Mouse (Mus musculus) skeletal muscle tissue, adult 2 months (tissue): ENCODE results near the gene Gm16253.
"Not testable (repeated sequence)": the region's sequence is repeated elsewhere in the genome, so short reads cannot be mapped to it uniquely, and the experiment has no call there.

Source experiments
- DNase-seq: peaks from one replicate; pipeline ENCODE4 v3.0.0-alpha.2; 2012; ENCODE audit warnings: low read depth, low spot score

Gm16253 gene

DNA sequence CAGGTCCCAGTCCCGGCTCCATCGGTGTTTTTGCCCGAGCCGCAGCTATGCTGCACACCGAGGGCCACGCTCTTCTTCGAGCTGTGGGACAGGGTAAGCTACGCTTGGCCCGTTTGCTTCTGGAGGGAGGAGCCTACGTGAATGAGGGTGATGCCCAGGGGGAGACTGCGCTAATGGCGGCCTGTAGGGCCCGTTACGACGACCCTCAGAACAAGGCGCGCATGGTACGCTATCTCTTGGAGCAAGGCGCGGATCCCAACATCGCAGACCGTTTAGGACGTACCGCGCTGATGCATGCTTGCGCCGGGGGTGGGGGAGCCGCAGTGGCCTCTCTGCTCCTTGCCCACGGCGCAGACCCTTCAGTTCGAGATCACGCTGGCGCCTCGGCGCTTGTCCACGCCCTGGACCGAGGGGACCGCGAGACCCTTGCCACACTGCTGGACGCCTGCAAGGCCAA is 20.7 kb downstream of the Gm16253 start:
- no peak for DNase-seq

DNA sequence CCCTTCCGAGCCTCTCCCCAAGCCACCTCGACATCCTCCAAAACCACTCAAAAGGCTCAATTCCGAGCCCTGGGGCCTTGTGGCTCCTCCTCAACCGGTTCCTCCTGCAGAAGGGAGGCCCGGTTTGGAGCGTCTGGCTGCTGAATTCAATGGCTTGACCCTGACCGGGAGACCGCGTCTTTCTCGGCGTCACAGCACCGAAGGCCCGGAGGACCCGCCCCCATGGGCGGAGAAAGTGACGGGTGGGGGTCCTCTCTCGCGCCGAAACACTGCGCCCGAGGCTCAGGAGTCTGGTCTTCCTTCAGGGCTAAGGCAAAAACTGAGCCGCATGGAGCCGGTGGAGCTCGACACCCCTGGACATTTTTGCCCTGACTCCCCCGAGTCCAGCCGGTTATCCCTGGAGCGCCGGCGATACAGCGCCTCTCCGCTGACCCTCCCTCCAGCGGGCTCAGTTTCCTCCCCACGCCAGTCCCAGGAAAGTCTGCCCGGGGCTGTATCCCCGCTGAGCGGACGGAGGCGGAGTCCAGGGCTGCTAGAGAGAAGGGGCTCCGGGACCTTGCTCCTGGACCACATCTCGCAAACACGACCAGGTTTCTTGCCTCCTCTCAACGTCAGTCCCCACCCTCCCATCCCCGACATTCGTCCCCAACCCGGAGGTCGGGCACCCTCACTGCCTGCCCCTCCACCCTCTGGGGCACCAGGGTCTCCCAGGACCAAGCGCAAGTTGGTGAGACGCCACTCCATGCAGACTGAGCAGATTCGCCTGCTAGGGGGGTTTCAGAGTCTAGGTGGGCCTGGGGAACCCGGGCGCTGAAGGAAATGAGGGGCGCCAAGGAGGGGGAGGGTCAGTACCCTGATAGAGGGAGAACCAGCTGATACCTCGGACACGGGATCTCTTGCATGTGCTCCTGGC is 21.6 kb downstream of the Gm16253 start:
- DNase-seq = no peak

DNA sequence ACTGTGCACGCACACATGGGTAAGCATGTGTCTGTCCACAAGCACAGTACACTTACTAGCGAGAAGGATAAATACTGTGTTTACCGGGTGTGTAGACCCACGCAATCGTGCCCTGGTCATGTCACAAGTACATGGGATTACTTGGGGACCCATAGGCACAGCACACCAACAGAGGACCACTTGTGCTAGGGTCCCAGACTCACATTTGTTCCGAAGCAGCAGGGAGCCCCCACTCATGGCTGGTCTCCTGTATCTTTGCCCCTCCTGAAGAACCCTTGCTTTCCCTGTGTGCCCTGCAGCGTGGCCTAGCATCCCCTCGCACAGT is 22.2 kb downstream of the Gm16253 start:
- no peak for DNase-seq

DNA sequence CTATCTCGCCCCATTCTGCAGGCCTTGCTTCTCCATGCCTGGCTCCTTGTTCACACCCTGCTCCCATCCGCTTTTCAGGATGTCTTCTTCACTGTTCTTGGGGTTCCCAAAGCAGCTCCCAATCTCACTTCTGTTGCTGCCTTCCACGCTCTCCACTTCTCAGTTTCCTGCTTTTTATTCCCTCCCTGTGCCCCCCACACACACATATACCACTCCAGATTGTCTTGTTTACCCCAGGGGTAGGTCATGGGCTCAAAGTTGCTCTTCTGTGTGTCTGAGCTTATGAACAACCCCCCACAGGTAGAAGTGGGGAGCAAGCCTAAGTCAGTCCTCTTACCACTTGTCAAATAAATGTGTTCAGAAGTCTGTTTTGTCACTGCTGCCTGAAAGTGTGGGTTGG is 22.6 kb downstream of the Gm16253 start:
- no peak for DNase-seq

DNA sequence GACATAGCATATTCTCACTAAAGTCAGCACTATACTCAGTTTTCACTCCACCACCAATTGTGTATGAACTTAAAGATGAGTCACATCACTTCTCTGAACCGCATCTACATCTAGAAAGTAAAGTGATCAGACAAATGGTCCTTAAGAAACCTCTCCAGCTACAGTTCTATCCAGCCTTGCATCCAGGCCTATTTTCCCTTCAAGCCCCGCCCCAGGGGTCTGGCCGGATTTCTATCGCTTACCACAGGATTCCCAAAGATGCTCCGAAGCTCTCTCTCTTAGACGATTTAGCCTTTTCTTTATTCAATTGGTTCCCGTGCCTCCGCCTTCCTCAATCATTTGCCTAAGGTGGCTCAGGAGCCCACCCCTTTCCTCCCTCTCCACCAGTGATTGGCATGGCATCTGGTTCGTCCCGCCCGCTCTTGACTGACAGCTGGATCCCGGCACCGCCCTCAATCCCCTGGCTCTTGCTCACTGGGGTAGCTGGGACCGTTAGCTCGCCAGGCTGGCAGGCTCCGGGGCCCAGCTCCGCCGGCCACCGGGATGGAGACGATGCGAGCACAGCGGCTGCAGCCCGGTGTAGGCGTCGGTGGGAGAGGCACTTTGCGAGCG is 24.0 kb downstream of the Gm16253 start, which contains the start of gene Lix1l:
Gene Lix1l (plus strand): TSS at position 511 of the 612 bp plus-strand sequence.
- peak; percentile 92 for DNase-seq

DNA sequence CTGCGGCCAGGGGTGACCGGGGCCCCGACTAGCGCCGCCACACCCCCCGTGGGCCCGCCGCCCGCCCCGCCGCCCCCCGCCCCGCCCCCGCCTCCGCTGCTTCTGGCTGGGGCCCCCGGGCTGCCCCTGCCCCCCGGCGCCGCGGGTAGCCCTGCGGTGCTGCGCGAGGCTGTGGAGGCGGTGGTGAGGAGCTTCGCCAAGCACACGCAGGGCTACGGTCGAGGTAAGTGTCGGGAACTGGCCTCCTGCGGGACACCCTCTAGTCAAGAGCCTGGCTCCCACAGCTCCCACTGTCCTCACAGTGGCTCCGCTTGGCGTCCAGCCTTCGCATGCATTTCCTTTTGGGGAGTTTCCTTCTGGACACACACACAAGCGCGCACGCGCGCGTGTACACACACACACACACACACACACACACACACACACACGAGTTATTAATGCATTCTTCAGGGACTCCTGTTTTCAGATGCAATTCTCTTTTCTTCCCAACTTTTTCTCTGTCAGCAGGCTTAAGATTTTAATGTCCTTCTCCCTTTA is 24.5 kb downstream of the Gm16253 start:
- DNase-seq = peak; percentile 73

DNA sequence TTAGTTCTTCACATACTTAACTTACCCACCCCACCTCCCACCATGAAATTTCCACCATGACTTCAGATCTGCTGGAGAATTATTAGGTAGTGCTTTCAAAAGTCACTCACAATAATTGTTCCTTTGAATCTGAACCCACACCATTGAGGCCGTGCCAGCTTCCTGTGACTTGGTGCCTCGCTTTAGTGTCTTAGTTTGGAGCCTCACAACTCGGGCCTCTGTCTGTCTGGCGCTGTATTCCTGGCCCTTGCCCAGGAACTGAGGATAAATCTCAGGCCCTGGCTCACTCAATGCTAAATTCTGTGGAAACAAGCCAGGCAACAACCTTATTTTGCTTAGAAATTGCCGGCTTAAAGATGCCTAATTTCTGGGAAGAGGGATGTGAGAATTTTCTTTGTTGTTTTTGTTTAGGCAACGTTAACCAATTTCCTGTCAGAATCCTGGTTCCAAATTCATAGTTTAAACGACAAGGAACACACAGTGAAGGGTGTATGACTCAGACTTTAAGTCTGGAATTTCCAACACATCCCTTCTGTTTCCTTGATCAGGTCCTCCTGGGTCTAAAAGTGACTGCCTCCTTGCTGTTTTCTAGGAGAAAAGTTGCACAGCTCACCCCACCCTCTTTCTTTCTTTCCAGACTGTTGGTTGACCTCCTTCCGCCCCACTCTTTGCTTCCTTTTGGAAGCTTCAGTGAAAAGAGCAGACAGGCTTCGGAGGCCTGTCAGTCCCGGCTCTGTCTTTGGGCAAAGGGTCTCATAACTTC is 25.3 kb downstream of the Gm16253 start:
- DNase-seq = no peak

DNA sequence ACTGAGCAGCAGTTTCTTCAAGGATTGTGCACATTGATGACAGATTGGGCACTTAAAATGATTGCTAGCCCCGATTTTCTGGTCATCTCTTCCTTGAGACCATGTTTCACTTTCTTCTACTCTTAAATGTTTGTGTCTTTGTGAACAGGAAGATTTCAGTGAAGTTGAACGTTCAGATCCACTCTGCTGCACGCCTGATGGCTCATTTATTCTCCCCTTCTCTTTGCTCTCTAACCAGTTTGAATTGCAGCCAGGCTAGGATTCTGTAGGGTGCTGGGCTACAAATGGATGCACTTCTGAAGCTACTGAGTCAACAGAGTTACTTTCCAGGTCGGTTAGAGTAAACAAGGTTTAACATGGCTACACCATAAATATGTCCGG is 25.9 kb downstream of the Gm16253 start:
- DNase-seq = no peak

DNA sequence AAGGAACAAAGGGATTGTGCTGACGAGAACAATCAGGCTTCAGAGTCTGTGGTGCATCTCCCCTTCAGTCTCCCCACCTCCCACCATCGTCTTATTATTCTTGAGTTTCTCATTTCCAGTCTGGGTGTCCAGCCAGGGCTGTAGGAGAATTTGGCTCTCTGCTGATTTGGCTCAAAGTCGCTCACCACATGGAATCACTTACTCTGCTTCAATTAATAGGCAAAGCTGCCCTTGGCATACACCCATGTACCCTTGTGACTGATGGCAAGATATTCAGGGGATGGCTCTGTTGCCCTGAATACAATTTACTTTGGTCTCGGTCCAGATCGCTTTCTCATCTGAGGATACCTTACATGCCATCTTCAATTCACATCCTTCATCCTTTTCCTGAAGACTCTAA is 26.5 kb downstream of the Gm16253 start:
- DNase-seq = no peak

DNA sequence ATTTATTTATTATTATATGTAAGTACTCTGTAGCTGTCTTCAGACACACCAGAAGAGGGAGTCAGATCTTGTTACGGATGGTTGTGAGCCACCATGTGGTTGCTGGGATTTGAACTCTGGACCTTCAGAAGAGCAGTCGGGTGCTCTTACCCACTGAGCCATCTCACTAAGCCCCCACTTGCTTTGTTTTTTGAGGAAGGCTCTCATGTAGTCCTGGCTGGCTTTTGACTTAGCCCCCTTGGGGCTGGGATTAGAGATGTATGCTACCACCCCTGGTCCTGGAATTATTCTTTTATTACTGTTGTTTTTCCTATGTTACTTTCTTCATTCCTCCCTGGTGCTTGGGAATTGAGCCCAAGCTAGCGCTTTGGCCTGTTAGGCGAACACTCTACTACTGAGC is 29.2 kb downstream of the Gm16253 start:
- not testable (repeated sequence) for DNase-seq

DNA sequence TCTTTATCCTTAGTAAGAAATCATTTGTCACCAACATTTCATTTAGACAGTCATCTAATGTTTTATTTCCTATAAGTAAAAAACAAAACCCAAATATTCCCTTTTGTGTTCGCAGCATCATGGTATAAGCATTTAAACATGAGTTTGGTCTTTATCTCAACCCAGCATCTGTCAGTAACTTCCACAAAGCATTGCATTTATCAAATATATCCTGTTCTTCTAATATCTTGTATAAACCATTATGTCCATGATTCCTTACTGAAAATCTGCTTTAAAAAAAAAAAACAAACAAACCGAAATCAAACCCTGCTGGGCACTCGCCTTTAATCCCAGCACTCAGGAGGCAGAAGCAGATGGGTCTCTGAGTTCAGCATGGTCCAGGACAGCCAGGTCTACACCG is 29.8 kb downstream of the Gm16253 start:
- no peak for DNase-seq

DNA sequence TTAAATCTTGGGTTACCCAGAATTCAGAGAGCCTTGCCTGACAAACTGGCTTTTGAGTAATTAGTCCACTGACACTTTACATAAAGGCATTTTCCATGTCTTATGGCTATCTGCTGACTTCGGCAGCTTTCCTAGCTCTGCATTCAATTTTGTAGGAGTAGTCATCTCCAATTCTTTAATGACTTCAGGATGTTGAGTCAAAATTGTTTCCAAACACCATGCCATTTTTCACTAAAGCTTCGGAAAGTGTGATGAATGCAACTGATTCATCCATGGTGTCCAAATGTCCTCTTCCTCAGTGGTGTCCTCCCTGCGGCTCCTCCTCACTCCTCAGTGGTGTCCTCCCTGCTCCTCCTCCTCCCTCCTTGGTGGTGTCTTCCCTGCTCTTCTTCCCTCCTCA is 41.2 kb downstream of the Gm16253 start:
- DNase-seq = no peak

DNA sequence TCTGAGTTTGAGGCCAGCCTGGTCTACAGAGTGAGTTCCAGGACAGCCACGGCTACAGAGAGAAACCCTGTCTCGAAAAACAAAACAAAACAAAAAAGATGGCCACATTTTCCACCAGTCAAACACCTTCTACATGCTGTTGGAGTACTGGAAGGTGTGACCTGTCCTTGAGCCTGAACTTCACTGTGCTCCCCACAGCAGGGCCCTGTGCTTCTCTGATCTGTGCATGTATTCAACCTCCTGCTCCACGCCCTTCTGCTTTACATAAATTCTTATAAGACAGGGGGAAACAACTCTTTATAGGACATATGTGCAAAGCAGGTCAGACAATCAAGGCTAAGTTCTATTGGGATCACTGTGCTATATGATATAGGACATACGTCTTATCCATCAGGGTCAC is 46.4 kb downstream of the Gm16253 start:
- no peak for DNase-seq

DNA sequence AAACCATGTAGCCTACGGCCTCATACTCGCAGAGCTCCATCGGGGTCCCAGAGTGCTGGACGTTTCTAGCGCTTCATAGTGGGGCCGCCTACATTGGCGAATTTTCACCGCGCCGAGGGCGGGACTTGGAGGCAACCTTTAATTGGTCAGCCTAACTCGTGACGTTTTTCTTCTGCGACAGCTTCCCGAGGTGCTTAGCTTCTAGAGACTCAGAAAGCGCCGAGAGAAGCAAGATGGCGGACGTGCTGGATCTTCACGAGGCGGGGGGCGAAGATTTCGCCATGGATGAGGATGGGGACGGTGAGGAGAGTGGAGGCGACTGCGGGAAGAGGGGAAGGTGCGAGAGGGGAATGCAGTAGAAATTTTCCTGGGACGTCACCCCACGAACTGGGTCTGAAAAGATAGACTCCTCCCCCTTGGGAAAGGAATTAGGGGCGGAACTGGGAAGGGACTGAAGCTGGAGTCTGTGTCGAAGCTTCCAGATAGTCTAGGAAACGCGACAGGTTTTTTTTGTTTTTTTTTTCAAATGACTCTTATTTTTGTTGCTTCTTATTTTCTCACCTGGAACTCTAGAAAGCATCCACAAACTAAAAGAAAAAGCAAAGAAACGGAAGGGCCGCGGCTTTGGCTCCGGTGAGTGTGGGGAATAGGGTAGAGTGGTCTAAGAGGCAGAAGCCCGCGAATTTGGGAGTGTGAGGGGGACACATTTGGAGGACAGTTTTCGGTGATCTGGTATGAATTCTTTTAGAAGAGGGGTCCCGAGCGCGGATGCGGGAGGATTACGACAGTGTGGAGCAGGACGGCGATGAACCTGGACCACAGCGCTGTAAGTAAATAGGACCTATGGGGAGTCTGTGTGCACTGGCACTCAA is 53.2 kb downstream of the Gm16253 start, which contains the start of gene Rbm8a:
Gene Rbm8a (plus strand): TSS at position 205 of the 872 bp plus-strand sequence.
- DNase-seq = peak; percentile 97
